Mouse (Mus musculus) ovary, adult 18-20 months (tissue): ENCODE results near the gene Zbtb48.
"Not testable (repeated sequence)": the region's sequence is repeated elsewhere in the genome, so short reads cannot be mapped to it uniquely, and the experiment has no call there.

Experiments
- DNase-seq: peaks from one replicate; pipeline ENCODE4 v3.0.0; 2022; ENCODE audit warnings: low spot score, mixed read lengths

The Zbtb48 gene

DNA sequence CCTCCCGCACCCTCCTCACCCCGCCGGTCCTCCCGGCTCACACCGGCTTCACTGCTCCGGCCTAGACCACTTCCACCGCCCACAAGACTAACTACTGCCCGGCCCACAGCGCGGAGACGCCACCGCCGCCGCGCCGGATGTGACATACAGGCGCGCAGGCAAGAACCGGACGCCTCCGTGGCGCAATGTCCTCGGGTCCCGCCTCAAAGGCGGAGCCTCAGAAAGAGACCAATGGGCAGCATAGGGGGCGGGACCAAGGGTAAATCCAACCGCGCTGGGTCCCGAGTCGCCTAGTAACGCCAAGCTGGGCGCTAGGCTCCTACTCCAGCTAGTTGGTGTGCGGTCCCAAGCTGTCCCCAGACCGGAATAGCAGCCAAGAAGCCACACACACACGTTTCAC, at the start of gene Zbtb48:
Gene Zbtb48 (minus strand): TSS at position 148 of the 400 bp plus-strand sequence.
- DNase-seq, result peak; percentile 93

DNA sequence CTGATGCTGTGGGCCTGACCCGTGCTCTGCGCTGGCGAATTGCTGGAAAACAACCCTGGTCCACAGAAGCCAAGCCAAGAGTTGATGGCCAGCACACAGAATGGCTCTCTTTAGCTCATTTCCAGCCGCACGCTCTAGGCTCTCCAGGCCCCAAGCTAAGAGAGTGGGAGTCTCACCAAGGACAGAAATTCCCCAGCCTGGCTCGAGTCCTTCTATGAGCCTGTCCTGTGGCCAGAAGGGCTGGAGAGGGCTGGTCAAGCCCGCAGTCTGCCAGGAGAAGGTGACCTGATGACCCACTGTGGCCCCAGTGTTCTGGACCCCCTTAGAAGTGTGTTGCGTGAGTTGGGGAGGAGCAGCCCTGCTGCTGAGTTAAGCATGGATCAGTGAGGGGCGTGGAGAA, 49.7 kb upstream of the Zbtb48 start:
- DNase-seq, result no peak

DNA sequence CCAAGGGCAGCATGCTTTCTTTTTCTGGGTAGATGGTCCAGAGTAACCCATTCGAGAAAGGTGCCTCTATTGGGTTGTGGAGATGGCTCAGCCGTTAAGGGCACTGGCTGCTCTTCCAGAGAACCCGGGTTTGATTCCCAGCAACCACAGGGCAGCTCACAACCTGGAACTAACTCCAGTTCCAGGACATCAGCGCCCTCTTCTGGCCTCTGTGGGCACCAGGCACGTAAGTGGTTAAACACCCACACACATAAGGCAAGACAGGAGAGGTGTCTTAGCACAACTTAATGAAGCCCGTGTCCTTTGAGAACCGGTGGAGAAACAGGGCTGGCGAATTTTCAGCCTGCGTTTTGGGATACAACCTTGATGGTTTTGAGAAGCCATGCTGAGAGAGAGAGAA, 47.1 kb upstream of the Zbtb48 start:
- no peak for DNase-seq

DNA sequence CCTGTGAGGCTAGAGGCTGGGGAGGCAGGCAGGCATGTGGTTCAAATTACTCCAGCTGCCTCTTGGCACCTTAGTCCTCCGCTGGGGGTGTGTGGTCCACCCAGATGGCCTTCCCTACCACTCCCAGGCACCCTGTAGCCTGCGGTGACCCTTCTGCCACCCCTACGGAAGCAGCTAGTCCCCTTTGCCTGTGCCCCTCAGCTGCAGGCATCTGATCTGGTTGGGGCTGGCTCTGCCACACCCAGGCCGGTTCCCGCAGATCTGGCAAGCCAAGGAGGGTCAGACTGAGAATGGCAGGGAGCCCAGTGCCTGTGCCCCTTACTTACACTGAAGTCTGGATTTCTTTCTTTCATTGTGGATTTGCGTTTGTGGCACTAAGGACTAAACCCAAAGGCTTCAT, 46.2 kb upstream of the Zbtb48 start:
- no peak for DNase-seq

- DNase-seq, result no peak
Measured at GRCm38 (mm10) chr4:152072655-152073054, 45.2 kb upstream of the Zbtb48 start.

GRCm38 (mm10) chr4:152072121-152072601, 44.7 kb upstream of the Zbtb48 start, which contains the start of gene Plekhg5:
TSS of gene Plekhg5 (plus strand) at chr4:152072498.
- peak; percentile 60 for DNase-seq

DNA sequence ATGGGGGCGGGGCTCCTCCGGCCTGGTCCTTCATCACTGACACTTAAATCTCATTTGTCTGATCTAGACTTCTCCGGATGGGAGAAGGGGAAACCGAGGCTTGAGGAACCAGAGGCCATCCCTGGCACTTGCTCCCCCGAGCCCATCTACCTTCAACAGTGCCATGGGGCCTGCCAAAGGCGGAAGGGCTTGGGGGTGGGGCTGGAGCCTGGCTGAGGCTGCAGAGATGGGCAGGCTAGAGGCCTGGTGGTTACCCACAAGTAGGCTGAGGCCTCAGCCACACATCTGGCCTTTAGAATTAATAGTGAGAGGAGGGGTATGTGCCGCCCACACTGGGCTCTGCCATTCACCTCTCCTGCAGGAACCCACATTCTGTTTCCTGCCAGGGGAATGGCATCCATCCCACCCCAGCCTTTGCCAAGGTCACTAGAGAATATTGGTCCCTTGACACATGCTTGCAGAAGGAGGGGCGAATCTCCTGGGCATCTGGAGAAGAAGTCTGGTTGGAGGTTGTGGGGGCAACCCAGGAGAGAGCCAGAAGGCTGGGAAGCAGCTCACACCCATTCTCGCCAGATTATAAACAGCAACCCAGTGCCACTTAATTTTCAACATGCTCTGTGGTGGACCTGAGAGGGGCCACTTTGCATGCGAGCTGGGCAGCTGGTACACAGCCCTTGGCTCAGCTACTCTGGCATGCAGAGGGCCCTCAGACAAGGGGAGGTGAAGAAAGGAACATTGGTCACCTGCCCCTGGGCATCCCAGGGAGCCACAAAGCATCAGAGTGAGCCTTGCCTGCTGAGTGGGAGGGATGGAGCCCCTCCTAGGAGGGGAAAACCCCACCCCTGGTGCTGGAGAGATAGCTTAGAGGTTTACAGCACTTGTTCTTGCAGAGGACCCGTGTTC, 43.3 kb upstream of the Zbtb48 start:
- no peak for DNase-seq

DNA sequence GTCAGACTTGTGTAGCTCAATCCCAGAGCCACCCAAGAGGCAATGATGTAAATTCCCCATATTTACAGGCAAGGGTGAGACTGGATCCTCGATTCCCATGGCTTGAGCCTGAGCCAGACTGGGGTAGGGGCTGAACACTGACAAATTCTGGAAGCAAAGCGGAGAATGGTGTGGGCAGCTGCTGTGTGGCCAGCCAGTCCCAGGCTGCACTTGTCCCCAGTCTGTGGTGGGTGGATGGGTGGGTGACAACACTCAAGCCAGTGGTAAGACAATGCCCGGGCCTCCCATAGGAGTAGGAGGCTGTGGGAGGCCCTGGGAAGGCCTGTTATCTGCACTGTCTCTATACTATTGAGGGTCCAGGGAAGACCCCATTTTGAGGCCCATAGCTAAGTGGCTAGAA, 41.8 kb upstream of the Zbtb48 start:
- no peak for DNase-seq

DNA sequence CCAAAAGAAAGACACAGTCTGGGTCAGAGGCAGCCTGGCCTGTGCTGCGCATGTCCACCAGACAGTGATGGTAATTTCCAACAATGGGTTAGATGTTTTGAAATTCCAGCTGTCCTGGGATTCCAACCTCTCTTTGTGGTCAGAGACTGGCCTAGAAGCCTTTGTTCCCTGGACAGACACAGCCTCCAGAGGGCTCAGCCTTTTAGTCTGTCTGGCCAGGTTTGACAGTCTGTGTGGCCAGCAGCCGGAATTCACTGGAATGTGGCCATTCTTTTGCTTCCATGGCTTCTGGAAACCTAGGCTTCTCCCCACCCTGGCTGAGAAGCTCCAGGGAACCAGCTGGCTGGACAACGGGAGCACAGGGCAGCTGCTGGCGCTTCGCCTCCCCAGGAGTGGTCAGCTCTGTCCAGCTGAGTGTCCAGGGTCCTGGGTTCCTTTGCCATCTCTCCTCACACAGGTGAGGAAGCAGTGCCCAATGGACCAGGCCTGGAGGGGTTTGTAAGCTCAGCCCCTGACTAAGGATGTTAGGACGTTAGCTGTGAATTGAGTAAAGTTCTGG, 40.8 kb upstream of the Zbtb48 start:
- DNase-seq, result no peak

DNA sequence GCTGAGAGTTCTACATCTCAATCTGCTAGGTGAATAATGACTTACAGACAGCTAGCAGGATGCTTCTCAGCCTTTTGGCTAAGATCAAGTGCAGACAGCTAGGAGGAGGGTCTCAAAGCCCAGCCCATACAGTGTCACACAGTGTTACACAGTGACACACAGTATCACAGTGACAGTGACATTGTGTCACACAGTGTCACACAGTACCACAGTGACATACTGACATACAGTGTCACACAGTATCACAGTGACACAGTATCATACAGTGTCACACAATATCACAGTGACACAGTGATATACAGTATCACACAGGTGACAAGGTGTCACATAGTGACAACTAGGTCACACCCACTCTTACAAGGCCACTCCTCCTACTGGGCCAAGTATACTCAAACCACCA, 39.8 kb upstream of the Zbtb48 start:
- DNase-seq, result no peak

GRCm38 (mm10) chr4:152062390-152063110, 35.1 kb upstream of the Zbtb48 start:
- no peak for DNase-seq

DNA sequence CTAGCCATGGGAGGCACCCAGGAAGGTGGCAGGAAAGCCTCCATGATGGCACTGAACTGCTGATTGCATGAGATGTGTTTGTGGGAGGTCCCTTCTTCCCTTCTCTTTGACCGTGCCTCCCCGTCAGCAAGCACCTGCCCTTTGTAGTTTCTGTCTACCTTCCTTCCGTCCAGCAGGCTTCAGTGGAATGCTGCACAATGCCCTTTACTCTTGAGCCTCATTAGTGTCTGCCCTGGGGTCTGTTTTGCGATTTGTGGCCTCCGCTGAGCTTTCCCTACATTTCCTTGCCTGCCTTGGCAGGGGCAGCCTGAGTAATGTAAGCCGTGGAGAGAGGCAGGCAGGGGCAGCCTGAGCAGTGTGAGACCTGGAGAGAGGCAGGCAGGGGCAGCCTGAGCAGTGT, 17.1 kb upstream of the Zbtb48 start:
- no peak for DNase-seq

- DNase-seq, result no peak
Measured at GRCm38 (mm10) chr4:152043171-152043570, 15.7 kb upstream of the Zbtb48 start.

DNA sequence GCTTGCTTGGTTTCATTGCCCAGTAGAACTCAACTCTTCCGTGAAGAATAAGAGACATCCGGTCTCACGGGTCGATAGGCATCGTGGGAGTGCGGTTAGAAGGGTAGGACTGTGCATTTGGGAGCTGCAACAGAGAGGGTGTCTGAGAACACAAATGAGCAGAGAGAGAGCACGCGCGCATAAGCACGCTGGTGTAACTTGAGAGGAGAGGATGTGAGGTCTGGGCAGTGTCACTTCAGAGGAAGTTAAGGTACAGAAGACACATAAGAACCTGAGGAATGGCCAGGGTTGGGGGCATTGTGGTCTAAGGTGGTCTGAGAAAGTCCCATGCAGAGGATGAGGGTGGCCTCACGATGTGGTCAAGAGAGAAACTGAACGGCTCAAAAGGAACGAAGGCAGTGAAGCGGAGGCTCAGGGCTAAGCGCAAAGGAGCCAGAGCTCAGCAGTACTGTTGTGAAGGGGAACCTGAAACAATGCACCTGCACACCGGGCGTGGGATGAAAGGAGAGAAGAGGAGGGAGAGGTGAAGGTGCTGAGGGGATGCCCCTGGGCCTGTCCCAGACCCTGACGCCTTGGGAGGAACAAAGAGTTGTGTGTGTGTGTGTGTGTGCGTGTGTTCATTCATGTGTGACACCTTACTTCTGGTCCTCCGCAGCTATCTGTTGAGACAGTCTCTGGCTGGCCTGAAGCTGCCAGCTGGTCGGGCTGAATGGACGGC, 14.6 kb upstream of the Zbtb48 start:
- DNase-seq, result no peak

DNA sequence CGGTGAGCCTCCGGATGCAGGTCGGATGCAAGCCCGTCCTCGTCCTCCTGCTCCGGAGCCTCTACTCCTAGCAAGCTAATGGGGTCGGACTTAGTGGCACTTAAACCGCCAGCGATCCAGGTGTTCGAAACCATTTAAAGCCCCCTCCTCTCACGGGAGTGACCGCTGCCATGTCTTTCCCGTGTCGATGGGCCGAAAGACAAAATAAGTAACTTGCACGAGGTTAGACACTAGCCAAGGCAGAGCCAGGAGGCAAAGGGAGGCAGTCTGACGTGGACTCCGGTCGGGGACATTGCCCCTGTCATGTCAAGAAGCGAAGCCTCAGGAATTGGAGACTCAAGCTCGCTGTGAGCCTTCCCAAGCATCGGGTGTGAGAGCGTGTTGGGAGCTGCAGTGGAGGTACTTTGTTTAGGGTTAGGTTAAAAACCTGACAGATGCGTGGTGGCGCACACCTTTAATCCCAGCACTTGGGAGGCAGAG, 12.4 kb upstream of the Zbtb48 start:
- no peak for DNase-seq

DNA sequence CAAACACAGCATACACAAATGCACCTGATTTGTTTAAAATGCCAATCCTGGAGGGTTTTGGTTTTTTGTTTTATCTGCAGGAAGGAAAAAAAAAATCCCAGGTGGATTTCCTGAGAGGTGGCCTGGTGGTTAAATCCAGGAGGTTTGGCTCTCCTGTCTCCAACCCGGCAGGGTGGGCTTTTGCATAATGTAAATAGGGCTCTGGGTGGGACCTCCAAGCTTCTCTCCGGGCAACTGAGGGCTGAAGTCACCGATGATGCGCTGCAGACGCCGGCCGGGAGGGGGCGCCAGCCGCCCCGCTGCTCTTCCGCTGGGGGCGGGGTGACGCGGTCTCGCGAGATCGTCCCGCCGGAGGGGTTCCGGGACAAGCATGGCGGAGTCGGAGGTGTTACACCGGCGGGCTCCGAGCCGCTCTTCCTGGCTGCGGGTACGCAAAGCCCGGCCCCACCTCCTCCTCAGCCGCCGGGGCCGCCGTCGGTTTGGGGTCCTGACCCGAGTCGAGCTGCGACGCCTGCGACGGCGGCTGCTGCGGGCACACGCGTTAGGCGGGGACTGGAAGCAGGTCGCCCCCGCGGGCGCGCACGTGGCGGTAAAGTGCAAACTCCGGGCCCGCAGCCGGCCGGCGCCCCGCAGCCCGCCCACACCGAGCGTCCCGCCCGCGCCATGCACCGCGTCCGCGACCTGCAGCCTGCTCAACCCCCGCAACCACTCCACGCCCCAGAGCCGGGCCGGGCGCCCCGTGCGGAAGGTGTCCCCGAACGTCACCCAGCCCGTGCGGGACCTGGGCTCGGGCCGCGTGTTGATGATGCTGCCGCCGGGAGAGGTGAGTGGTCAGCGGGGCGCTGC, 11.7 kb upstream of the Zbtb48 start, which contains the start of gene Nol9:
Gene Nol9 (plus strand): TSS at position 337 of the 846 bp plus-strand sequence.
- peak; percentile 82 for DNase-seq

DNA sequence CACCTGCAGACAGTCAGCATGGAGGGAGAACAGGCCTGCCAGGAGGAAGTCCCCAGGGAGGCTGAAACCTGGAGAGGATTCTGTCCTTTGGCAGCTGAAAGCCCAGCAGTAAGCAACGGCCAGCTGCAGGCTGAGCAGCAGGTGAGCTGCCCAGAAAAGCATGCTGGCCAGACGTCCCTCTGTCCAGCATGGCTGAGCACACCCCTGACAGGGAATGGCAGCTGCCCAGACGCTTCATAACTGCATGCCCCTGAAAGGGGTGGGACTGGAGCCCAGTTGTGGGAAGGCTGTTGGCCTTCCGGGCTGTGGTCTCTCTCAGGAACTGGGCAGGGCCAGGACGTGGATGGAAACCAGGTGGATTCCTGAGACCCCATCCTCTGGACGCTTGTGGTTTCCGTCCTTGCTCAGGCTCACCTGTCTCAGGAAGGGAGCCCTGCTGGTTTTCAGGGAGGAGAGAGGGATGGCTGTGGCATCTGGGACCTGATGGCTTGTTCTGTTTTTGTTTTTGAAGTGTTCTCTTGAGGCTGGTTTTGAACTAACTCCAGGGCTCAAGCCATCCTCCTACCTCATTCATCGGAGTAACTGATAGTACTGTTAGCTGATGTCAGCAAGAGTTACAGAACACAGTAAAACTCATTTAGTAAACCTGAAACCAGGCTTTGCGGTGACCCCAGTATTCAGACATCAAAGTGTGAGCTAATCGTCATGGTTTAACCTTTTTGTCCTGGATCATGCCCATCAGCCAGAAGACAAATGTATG, 10.9 kb upstream of the Zbtb48 start, which contains the start of gene Tas1r1:
Gene Tas1r1 (minus strand): TSS at position 344 of the 760 bp plus-strand sequence.
- no peak for DNase-seq

DNA sequence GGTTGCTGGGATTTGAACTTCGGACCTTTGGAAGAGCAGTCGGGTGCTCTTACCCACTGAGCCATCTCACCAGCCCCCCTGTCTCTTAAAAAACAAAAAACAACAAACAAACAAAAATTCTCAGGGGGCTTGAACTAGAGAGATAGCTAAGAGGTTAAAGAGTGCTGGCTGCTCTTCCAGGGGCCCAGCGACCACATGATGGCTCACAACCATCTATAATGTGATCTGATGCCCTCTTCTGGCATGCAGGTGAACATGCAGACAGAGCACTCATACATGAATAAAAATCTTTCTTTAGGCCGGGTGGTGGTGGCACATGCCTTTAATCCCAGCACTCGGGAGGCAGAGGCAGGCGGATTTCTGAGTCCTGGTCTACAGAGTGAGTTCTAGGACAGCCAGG, 9.0 kb upstream of the Zbtb48 start:
- DNase-seq, result not testable (repeated sequence)

DNA sequence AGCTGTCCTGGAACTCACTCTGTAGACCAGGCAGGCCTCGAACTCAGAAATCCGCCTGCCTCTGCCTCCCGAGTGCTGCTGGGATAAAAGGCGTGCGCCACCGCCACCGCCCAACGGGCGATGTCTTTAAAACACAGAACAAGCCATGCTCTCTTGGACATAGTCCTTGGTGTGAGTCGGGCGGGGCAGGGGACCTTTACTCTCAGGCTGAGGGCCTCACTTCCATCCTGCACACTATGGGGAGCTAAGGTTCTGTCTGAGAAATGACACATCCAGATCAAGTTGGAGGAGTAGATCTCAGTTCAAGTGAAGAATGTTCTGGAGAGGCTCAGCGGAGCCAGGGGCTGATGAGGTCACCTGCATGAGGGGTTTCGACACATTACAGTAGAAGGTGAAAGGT, 5.5 kb upstream of the Zbtb48 start:
- DNase-seq, result no peak

DNA sequence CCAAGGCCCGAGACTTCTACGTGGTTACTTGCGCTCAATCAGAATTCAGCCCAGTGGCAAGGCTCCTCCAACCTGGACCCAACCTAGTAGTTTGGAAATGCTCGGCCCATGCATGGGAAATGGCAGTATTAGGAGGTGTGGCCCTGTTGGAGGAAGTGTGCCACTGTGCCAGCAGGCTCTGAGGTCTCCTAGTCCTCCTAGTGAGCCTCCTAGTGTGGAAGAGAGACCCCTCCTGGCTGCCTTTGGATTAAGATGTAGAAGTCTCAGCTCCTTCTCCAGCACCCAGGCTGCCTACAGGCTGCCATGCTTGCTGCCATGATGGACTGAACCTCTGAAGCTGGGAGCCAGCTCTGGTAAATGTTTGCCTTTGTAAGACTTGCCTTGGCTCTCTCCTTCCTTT, 2.5 kb upstream of the Zbtb48 start:
- DNase-seq, result no peak
